Mouse (Mus musculus) liver, embryonic 11.5 days (tissue): ENCODE data around the gene Coro1c. TPM values are rescaled to one million over a fixed set of nuclear protein-coding genes. Genes with fewer than 3 reads are reported as not detected.

Source experiments
- ATAC-seq: fragments of 200-750 bp; cut with Nextera tagmentation; replicated peaks from 2 replicates; pipeline ENCODE4 v1.8.0; 2017; ENCODE audit warnings: moderate number of reproducible peaks, mild to moderate bottlenecking, moderate TSS enrichment, moderate library complexity; ENCODE audit not compliant: low FRiP score
- DNase-seq: peaks from one replicate; pipeline ENCODE4 v3.0.0-alpha.2; 2017; ENCODE audit warnings: low spot score
- H3K27ac ChIP-seq: fragments of 300-500 bp; sonication (generic); 2 replicates; pipeline ENCODE4 v1.5.1; 2014; ENCODE audit warnings: mild to moderate bottlenecking, low read depth, low read length, control low read depth
- H3K27me3 ChIP-seq: fragments of 300-500 bp; sonication (generic); replicated peaks from 2 replicates; pipeline ENCODE4 v1.6.1; 2014; ENCODE audit warnings: low read length, mixed read lengths; ENCODE audit not compliant: control insufficient read depth, insufficient read depth
- H3K36me3 ChIP-seq: fragments of 300-500 bp; sonication (generic); 2 replicates; pipeline ENCODE4 v1.6.1; 2014; ENCODE audit warnings: mild to moderate bottlenecking, low read length, moderate library complexity, mixed read lengths; ENCODE audit not compliant: control insufficient read depth, insufficient read depth
- H3K4me1 ChIP-seq: fragments of 300-500 bp; sonication (generic); replicated peaks from 2 replicates; pipeline ENCODE4 v1.6.1; 2014; ENCODE audit warnings: low read length, mixed read lengths; ENCODE audit not compliant: control insufficient read depth, insufficient read depth
- H3K4me2 ChIP-seq: fragments of 300-500 bp; sonication (generic); 2 replicates; pipeline ENCODE4 v1.6.1; 2014; ENCODE audit warnings: mild to moderate bottlenecking, control low read depth, moderate library complexity
- H3K4me3 ChIP-seq: fragments of 300-500 bp; sonication (generic); 2 replicates; pipeline ENCODE4 v1.5.1; 2014; ENCODE audit warnings: low read depth, low read length, control low read depth
- H3K9ac ChIP-seq: fragments of 300-500 bp; sonication (generic); 2 replicates; pipeline ENCODE4 v1.6.1; 2014; ENCODE audit warnings: low read depth, low read length, control low read depth
- H3K9me3 ChIP-seq: fragments of 300-500 bp; sonication (generic); 2 replicates; pipeline ENCODE4 v1.6.1; 2016; ENCODE audit warnings: low read length, inconsistent platforms, mixed read lengths; ENCODE audit not compliant: control insufficient read depth
- WGBS: fragments of 180-500 bp; shearing (Covaris S2); extraction: QIAGEN DNeasy Blood & Tissue Kit; methylation state at CpG from one replicate; pipeline ENCODE4 v1.1.7; 2014; 5-methylcytosine and 5-hydroxymethylcytosine counted together
- polyA plus RNA-seq: library from polyadenylated mRNA; unstranded; fragments of >200 nt; fragmentation: Nextera tagmentation; extraction: Ambion mirVana; gene quantifications from 2 replicates; pipeline ENCODE4 v1.2.1, GENCODE M21; 2014

Gene Coro1c
- polyA plus RNA-seq, 1 experiment from 2014 or later: 122 TPM

- ATAC-seq: no peak
- H3K9me3 ChIP-seq: no peaks in the 10 kb centered on the region
- no peak for DNase-seq
- no peaks in the 10 kb centered on the region for H3K36me3 ChIP-seq
- WGBS: 57% methylated on average over 7 of the region's 7 CpGs
- H3K4me1 ChIP-seq: peaks cover 13% of the 10 kb centered on the region
- H3K27me3 ChIP-seq: no peaks in the 10 kb centered on the region; the same call in 1 of the 2 replicates
- H3K9ac ChIP-seq: no peak overlapping the region
- H3K27ac ChIP-seq: no peak overlapping the region
- no peak overlapping the region for H3K4me3 ChIP-seq
- no peak overlapping the region for H3K4me2 ChIP-seq
These were observed 104.1 kb downstream of the Coro1c start for GRCm38 (mm10) chr5:113804395-113804966.

GRCm38 (mm10) chr5:113800280-113800679 is 108.3 kb downstream of the Coro1c start, which contains the start of gene Tmem119:
Gene Tmem119 (minus strand): TSS chr5:113800516.
- peak; percentile 69 for DNase-seq
- H3K9ac ChIP-seq: no peak within 1 kb of the TSS
- peak; percentile 72 for ATAC-seq

DNA sequence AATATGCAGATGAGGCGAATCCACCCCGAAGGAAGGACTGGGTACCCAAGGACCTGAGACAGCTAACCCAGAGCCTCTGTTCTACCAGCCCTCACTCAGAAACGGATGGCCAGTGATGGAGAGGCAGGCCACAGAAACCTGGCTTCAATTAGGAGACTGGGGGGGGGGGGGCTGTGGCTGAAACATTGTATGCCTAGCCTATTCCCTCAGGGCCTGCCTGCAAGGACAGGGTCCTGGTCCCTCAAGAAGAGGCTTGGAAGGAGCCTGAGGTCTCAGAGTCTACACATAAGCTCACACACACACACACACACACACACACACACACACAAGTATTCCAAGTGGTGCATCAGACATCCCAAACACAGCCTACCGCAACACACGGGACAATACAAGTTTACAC is 108.9 kb downstream of the Coro1c start:
- H3K36me3 ChIP-seq: no peaks in the 10 kb centered on the region
- peak overlapping the region; percentile 57 for H3K4me2 ChIP-seq
- no peaks in the 10 kb centered on the region for H3K9me3 ChIP-seq
- 56% methylated on average over 5 of the region's 5 CpGs for WGBS
- peaks cover 23% of the 10 kb centered on the region for H3K4me1 ChIP-seq
- DNase-seq (no peak), ATAC-seq (no peak)
- H3K27ac ChIP-seq: no peak overlapping the region; the same call in 1 of the 2 replicates
- H3K27me3 ChIP-seq: no peaks in the 10 kb centered on the region; the same call in 1 of the 2 replicates
- H3K4me3 ChIP-seq: peak overlapping the region; percentile 42
- H3K9ac ChIP-seq: no peak overlapping the region

More at GRCm38 (mm10) chr5:113800280-113800679, 108.3 kb downstream of the Coro1c start, which contains the start of gene Tmem119:
- Histone ChIP-seq H3K9me3 (no peaks in the 10 kb centered on the region), H3K27me3 (no peaks in the 10 kb centered on the region; the same call in 1 of the 2 replicates), H3K4me3 (peak within 1 kb of the TSS; percentile 42), H3K36me3 (no peaks in the 10 kb centered on the region), H3K4me2 (peak within 1 kb of the TSS; percentile 57), H3K27ac (no peak within 1 kb of the TSS; the same call in 1 of the 2 replicates), H3K4me1 (peaks cover 23% of the 10 kb centered on the region)
- under 1% methylated on average over 11 of the region's 11 CpGs for WGBS

GRCm38 (mm10) chr5:113798525-113798924 is 110.0 kb downstream of the Coro1c start:
- H3K4me3 ChIP-seq: no peak overlapping the region

DNA sequence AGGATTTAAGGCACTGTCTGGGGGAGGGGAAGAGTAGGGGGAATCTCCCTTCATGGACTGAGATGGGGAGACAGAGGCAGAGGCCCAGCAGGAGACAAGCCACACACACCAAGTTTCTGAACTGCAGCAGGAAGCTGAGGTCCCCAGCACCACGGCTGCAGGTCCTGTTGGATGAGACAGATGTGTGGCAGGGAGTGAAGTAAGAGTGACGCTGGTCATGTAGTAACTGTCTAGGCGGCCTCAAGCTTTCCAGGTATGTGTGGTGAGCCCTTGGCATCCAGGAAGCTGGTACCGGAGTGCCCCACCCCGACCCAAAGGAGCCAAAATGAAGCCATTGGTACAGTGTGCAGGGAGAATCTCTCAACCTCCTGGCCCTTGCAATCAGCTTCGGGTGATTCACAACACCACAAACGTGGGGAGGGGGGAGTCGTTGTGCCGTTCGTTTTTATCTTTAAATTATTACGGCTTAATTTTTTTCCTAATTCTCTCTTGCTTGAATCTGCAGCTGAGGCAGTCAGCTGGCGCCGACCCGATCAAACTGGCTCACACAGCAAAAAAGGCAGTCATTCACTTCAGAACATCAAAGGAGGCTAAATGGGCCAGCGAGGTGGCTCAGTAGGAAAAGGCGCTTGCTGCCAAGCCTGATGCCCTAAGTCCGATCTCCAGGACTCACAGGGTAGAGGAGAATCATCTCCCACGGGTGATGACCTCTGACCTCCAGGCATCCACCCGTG is 111.2 kb downstream of the Coro1c start:
- Histone ChIP-seq H3K27me3 (no peaks in the 10 kb centered on the region; the same call in 1 of the 2 replicates), H3K27ac (peak overlapping the region; percentile 65; the same call in 1 of the 2 replicates), H3K36me3 (no peaks in the 10 kb centered on the region), H3K4me3 (peak overlapping the region; percentile 14; the same call in 1 of the 2 replicates), H3K9me3 (no peaks in the 10 kb centered on the region), H3K9ac (peak overlapping the region; percentile 32; the same call in 1 of the 2 replicates), H3K4me1 (peaks cover 24% of the 10 kb centered on the region), H3K4me2 (peak overlapping the region; percentile 50)
- ATAC-seq (no peak), DNase-seq (no peak)
- 25% methylated on average over 19 of the region's 19 CpGs for WGBS

More at GRCm38 (mm10) chr5:113798525-113798924, 110.0 kb downstream of the Coro1c start:
- Histone ChIP-seq H3K27me3 (no peaks in the 10 kb centered on the region; the same call in 1 of the 2 replicates), H3K9ac (no peak overlapping the region), H3K4me1 (peaks cover 18% of the 10 kb centered on the region), H3K27ac (no peak overlapping the region), H3K9me3 (no peaks in the 10 kb centered on the region), H3K36me3 (no peaks in the 10 kb centered on the region), H3K4me2 (peak overlapping the region; percentile 57)
- 57% methylated on average over 9 of the region's 9 CpGs for WGBS
- ATAC-seq (no peak), DNase-seq (no peak)

DNA sequence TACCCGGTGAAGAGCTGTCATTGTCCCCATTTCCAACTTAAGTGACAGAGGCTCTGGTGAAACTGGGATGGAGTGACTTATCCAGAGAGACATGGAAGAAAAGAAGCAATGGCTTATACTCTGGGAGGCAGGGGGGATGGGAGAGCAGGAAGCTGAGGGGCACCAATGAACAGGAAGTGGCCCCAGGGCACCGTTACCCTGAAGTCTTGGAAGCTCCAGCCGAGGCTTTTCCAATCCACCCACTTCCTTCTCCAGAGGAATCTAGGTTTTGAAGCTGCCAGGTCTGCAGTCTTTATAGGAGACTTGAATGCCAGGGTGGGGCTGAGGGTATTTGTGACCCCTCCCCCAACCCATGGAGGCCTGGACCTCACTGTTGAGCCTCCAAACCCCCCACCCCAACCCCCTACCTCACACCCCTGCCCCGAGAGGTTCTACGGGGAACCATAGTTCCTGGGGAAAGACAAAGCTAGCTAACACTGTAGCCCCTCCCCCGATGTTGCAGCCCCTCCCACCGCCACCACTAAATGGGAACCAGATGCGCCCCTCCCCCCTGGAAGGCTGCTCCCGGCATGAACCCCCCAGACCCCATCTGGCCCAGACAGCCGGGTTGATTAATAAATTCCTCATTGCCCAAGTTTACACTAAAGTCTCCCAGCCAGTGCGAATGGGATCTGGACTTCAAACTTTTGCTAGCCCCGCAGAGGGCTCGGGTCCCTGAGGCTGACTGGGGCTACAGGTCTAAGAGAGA is 112.0 kb downstream of the Coro1c start:
- H3K9me3 ChIP-seq: no peaks in the 10 kb centered on the region
- H3K4me3 ChIP-seq: peak overlapping the region; percentile 14; the same call in 1 of the 2 replicates
- H3K9ac ChIP-seq: peak overlapping the region; percentile 32; the same call in 1 of the 2 replicates
- ATAC-seq (no peak), DNase-seq (peak; percentile 58)
- peak overlapping the region; percentile 65; the same call in 1 of the 2 replicates for H3K27ac ChIP-seq
- peaks cover 28% of the 10 kb centered on the region for H3K4me1 ChIP-seq
- peak overlapping the region; percentile 50 for H3K4me2 ChIP-seq
- WGBS: 7% methylated on average over 13 of the region's 13 CpGs
- no peaks in the 10 kb centered on the region for H3K36me3 ChIP-seq
- H3K27me3 ChIP-seq: no peaks in the 10 kb centered on the region; the same call in 1 of the 2 replicates

Other genes starting within 250 kb of the Coro1c start
- gene 1700069L16Rik, start 184.0 kb downstream of the Coro1c start, polyA plus RNA-seq: not detected in 2 replicates
- gene Ficd, start 173.0 kb downstream of the Coro1c start, polyA plus RNA-seq: 2.9 and 3.7 TPM in 2 replicates
- gene Sart3, start 136.2 kb downstream of the Coro1c start, polyA plus RNA-seq: 52.0 and 54.4 TPM in 2 replicates
- 109 and 117 TPM in 2 replicates for gene Iscu, start 136.0 kb downstream of the Coro1c start, polyA plus RNA-seq
- 15.6 and 16.9 TPM in 2 replicates for gene Tmem119, start 108.2 kb downstream of the Coro1c start, polyA plus RNA-seq
- gene Selplg, start 76.1 kb downstream of the Coro1c start, polyA plus RNA-seq: 17.1 and 17.8 TPM in 2 replicates
- 16.2 and 17.8 TPM in 2 replicates for gene Ssh1, start 85.1 kb upstream of the Coro1c start, polyA plus RNA-seq
- gene Dao, start 94.9 kb upstream of the Coro1c start, polyA plus RNA-seq: 0.23 TPM in 1 of 2 replicates, not detected in the other
- gene Usp30, start 156.7 kb upstream of the Coro1c start, polyA plus RNA-seq: 6.5 and 8.5 TPM in 2 replicates
- not detected in 2 replicates for gene Svop, start 182.8 kb upstream of the Coro1c start, polyA plus RNA-seq
- gene Alkbh2, start 219.5 kb upstream of the Coro1c start, polyA plus RNA-seq: 13.1 and 13.4 TPM in 2 replicates
- 41.8 and 47.1 TPM in 2 replicates for gene Ung, start 221.6 kb upstream of the Coro1c start, polyA plus RNA-seq
- gene Acacb, start 237.8 kb upstream of the Coro1c start, polyA plus RNA-seq: 0.86 and 1.2 TPM in 2 replicates